Mouse (Mus musculus) neural tube, embryonic 10.5 days (tissue): ENCODE results near the gene Mbd4.
A peak's percentile ranks its signal among the peaks of the same experiment; 100 is the strongest.

Source experiments
- DNase-seq: peaks from one replicate; pipeline ENCODE4 v3.0.0-alpha.2; 2017; ENCODE audit warnings: low spot score; ENCODE audit errors: extremely low spot score

Gene Mbd4

GRCm38 (mm10) chr6:115860027-115860556 lies 6.9 kb upstream of the Mbd4 start:
- no peak for DNase-seq

- no peak for DNase-seq
These were observed 6.1 kb upstream of the Mbd4 start for GRCm38 (mm10) chr6:115859258-115859657.

GRCm38 (mm10) chr6:115856361-115856745 lies 3.2 kb upstream of the Mbd4 start:
- no peak for DNase-seq

- no peak for DNase-seq
These were observed 2.7 kb upstream of the Mbd4 start for GRCm38 (mm10) chr6:115855733-115856360.

- no peak for DNase-seq
These were observed 1.3 kb upstream of the Mbd4 start for GRCm38 (mm10) chr6:115854432-115854831.

- DNase-seq = peak; percentile 27
These were observed 814 bp upstream of the Mbd4 start for GRCm38 (mm10) chr6:115853985-115854384.

- DNase-seq = no peak
These were observed 603 bp downstream of the Mbd4 start for GRCm38 (mm10) chr6:115852446-115853090.

GRCm38 (mm10) chr6:115848598-115849304 lies 4.4 kb downstream of the Mbd4 start:
- no peak for DNase-seq

- DNase-seq = peak; percentile 51
These were observed 6.3 kb downstream of the Mbd4 start for GRCm38 (mm10) chr6:115846640-115847411.

GRCm38 (mm10) chr6:115845006-115845405 lies 8.2 kb downstream of the Mbd4 start:
- DNase-seq = no peak

- DNase-seq = no peak
These were observed 14.4 kb downstream of the Mbd4 start for GRCm38 (mm10) chr6:115838745-115839144.

- peak; percentile 69 for DNase-seq
These were observed 15.0 kb downstream of the Mbd4 start, which contains the start of gene Efcab12 for GRCm38 (mm10) chr6:115838161-115838597. Gene Efcab12 (minus strand): TSS chr6:115838412.

- DNase-seq = no peak
These were observed 19.3 kb downstream of the Mbd4 start for GRCm38 (mm10) chr6:115833861-115834260.

- no peak for DNase-seq
These were observed 20.9 kb downstream of the Mbd4 start for GRCm38 (mm10) chr6:115832152-115832850.

- no peak for DNase-seq
These were observed 22.2 kb downstream of the Mbd4 start for GRCm38 (mm10) chr6:115830779-115831601.

GRCm38 (mm10) chr6:115823850-115824464 lies 29.2 kb downstream of the Mbd4 start:
- DNase-seq = peak; percentile 81

- DNase-seq = no peak
These were observed 31.8 kb downstream of the Mbd4 start for GRCm38 (mm10) chr6:115821216-115821993.

- no peak for DNase-seq
These were observed 35.0 kb downstream of the Mbd4 start for GRCm38 (mm10) chr6:115818129-115818528.

GRCm38 (mm10) chr6:115815041-115815440 lies 38.1 kb downstream of the Mbd4 start:
- DNase-seq = no peak
